Mouse (Mus musculus) spleen, postnatal 10 days (tissue): ENCODE results near the gene Theg.

ENCODE experiments used
- DNase-seq, 2 experiments: peaks; one replicate each; pipeline ENCODE4 v3.0.0; 2021 to 2022; ENCODE audit warnings: low spot score in 2 of 2

Gene Theg

GRCm38 (mm10) chr10:79587061-79587751 lies at the start of gene Theg:
Gene Theg, minus strand, starts transcription at chr10:79587331.
- DNase-seq = no peak

DNA sequence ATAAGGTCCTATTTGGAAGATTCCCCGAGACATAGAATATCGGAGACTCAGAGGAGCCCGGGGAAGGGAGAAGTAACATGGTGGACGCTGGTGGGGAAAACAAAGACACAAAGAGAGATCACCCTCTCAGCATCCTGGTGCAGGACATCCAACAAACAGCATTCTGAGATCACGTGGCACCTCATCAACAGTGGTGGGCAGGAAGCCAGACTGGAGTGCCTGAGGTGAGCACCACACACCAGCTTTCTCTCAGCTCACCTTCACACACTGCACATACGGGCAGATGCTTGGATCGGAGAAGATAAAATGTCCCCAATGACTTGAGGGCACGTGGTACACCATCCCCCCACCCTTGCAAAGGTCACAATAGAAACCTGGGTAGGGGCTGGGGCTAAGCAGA lies 49.2 kb upstream of the Theg start:
- DNase-seq = no peak

DNA sequence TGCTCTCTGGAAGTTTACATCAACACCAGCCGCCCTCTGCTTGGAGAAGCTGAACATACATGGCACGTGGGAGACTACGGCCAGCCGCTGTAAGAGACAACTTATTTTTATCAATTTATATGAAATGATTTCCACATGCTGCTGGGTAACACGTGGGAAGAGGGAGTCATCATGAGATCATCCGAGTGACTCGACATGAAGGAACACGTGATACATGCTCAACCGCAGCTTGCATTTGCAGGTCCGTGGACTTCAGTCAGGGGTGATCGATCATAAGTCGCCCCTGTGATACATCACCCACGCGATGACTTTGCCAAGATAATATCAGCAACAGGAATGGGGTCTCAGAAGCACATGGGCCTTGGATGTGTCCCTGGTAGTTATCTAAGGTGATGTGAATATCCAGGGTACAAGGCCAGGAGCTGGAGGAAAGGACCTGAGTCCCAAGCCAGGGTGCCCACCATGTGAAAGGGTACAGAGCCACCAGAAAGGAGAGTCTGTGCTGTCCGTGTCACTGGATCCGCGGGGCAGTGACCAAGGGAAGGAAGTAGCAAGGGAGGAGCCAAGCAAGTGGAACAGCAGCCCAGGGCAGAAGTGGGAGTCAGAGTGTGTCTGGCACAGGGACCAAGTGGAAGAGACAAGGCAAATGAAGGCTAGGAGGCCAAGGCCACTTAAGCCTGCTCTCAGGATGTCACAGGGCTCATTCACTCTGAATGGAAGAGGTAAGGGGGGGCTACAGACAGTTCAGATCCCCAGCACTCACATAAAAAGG lies 46.1 kb upstream of the Theg start:
- no peak for DNase-seq

- no peak for DNase-seq
Measured at GRCm38 (mm10) chr10:79631432-79631831, 44.3 kb upstream of the Theg start.

GRCm38 (mm10) chr10:79628377-79628776 lies 41.2 kb upstream of the Theg start:
- no peak for DNase-seq

GRCm38 (mm10) chr10:79626156-79626555 lies 39.0 kb upstream of the Theg start:
- DNase-seq = no peak

DNA sequence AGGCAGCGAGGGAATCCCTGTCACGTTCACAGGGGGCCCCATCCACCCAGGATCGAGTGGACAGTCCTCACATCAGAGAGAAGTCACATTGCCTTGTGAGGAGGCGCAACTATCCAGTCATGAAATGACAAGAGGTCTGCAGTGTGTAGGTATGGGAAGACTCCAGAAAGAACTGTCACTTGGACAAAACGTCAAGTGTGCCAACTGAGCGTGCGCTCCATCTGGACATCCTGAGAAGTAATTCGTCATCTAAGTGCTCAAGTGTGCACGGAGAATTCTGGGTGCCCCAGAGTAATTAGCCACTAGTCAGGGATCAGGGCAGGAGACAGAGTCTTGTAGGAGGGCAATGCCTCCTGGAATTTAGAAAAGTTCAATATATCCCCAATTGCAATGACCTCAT lies 38.3 kb upstream of the Theg start:
- no peak for DNase-seq

GRCm38 (mm10) chr10:79623950-79624349 lies 36.8 kb upstream of the Theg start:
- DNase-seq = no peak

- DNase-seq = no peak
Measured at GRCm38 (mm10) chr10:79616376-79616775, 29.2 kb upstream of the Theg start.

DNA sequence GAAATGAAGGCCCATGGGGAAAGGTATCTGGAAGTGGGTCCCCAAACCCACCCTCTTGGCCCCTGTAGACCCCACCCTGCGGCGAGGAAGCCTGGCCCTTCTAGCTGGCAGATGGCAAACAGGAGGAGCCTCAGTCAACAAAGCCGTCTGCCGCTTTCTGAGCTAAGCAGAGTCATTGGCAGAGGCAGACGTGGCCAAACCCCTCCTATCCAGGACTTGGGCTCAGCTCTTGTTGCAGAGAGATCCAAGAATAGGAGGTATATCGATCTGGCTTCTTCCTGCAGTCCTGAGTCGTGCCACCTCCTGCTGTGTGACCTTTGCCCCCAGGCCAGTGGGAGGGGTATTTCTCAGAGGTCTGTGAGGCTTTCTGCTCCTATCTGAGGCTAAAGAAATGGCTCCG lies 28.7 kb upstream of the Theg start:
- DNase-seq = no peak

GRCm38 (mm10) chr10:79614305-79614643 lies 27.1 kb upstream of the Theg start:
- no peak for DNase-seq

DNA sequence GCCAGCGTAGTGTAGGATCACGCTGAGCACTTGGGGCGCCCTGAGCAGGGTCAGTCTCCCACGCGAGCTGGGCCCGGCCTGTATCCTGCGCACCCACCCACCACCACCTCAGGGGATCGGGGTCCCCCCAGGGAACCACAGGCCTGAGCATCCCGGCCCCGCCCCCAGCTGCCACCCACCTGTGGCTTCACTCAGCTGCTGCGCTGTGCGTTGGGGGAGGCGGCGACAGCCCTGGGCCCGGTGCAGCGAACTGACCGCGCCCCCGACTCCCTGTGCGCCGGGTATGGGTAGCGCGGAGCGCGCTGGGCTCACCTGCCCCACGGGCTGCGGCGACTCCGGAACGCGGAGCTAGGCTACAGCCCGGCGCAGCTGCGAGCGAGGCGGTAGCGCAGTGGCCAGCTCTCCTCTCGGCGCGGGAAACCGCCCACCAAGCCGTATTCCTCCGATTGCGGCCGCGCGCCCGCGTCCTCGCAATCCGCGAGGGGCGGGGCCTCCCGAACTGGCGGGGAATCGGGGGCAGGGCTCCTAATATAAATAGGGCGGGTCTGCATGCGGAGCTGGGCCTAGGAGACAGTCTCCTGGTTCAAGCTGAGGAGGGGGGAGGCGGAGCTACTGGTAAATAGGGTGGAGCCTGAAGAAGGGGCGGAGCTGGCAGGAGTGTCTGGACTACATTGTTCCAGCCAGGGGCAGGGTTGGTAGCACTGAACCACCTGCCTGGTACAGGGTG lies 26.6 kb upstream of the Theg start, which contains the start of gene C2cd4c:
TSS of gene C2cd4c (minus strand) at position 448 of the 727 bp plus-strand sequence.
- DNase-seq = peak in 1 of 2 experiments; percentile 32

GRCm38 (mm10) chr10:79612192-79613135 lies 25.3 kb upstream of the Theg start:
- no peak for DNase-seq

DNA sequence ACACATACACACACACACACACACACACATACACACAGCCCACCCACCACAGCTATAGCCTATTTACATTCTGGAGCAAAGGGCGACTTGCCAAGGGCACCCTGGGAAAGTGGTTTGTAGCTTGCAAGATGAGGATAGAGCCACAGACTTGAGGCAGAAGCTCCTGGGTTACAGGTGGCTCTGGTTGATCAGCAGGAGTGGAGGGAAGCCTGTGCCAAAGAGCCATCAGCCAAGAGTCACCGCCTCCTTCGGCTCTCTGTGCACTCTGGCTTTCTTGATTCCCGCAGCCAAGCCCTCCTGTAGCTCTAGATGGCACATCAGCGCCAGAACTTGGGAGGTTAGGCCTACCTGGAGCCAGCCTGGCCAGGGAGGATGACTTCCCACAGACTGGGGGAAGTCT lies 24.2 kb upstream of the Theg start:
- no peak for DNase-seq

GRCm38 (mm10) chr10:79609276-79609675 lies 22.1 kb upstream of the Theg start:
- DNase-seq = no peak

DNA sequence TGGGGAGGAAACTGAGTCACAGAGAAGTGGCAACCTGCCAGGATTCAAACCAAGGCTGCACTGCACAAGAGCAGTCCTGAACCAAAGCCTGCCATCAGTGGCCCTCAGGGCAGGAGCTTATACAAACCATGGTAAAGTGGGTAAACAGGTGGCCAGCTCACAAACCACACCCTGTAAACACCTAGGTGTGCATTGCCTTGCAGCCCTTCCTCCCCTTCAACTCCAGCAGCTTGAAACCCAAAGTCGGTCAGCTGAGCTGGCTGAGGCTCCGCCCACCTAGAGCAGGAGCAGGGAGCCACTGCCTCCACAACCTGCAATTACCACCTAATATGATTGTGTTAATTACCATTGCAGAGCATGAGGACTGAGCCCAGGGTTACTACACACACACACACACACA lies 20.8 kb upstream of the Theg start:
- DNase-seq = no peak

DNA sequence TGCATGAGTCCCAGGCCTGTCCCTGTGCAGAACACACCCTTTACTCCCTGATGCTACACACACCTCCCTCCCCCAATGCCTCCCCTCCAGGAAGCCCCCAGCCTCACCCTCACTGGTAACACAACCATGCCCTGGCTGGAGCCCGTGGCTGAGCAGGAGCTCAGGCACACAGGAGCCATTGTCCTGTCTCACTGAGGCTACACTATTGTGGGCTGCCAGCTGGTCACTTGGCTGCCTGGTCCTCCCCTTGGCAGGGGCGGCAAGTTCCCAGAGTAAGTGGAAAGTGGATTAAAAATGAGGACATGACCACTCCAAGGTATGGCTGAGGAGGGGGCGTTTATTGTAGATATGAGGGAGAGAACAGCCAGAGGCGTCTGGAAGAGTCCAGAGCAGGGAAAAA lies 19.4 kb upstream of the Theg start:
- no peak for DNase-seq

DNA sequence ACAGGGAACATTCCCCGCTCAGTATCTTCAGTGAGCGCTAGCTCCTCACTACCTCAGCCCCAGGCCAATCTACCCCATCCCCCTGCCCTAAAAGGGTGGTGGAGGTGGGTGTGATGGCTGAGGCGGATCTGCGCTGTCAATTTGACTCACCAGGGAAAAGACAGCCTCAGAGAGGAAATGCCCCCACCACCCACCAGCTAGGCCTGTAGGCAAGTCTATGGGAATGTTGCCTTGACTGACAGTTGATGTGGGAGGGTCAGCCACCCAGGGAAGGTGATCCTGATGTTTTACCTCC lies 10.8 kb upstream of the Theg start:
- no peak for DNase-seq

GRCm38 (mm10) chr10:79597051-79597935 lies 10.2 kb upstream of the Theg start:
- DNase-seq = no peak

DNA sequence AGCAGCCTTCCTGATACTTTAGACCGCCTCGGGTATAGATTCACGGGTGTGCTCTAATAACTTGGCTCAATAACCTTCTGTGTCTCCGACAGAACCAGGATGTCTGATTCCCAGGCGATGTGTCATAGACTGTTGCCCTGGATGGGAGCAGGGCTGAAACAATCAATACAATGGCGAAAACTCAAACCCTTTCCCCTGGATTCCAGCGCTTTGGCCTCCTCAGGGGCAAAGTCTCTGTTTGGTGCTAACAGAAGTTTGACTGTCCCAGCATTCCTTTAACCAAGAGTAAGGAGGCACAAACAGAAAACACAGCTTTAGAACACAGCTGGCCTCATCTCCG lies 8.4 kb upstream of the Theg start:
- no peak for DNase-seq
